Mouse (Mus musculus): ENCODE measurements around the gene Atg2a.

DNA sequence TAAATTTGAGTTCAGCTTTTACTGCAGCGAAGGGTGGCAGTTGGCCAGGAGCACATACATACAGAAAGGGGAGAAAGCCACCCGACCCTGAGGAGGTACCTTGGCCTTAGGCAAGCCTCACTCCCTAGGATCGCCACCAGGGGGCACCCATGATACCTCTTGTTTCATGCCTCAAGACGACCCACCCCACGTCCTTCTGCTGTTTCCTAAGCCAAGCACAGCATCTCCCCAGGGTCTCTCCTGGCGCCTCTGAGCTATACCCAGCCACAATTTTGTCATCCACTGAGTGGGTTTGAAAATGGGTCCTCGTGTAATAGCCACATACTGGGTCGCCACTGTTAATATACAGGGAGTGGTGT lies 26.7 kb downstream of the Atg2a start:
- peak; percentile 93 for TF ChIP-seq CTCF (IDR thresholded peaks at IDR 0.05; ENCODE audit: low read depth, low read length)
- TF ChIP-seq TAL1 (conservative IDR thresholded peaks at IDR 0.05; ENCODE audit: low read depth, low read length): no peak
- TF ChIP-seq GATA1 (IDR thresholded peaks at IDR 0.05; ENCODE audit: borderline replicate concordance, low read length): no peak
- TF ChIP-seq POLR2AphosphoS5 (IDR thresholded peaks at IDR 0.05; ENCODE audit: insufficient replicate concordance, low read depth, low read length): no peak
